Mouse (Mus musculus) testis, adult 2 months (tissue): ENCODE results near the gene Dot1l.

Experiments
- CTCF ChIP-seq: fragments of 200-500 bp; IDR thresholded peaks from 2 replicates; pipeline ENCODE4 v1.5.1; 2012; ENCODE audit warnings: low read depth, mild to moderate bottlenecking, inconsistent platforms, low read length, moderate library complexity; ENCODE audit not compliant: control insufficient read depth, insufficient read depth, insufficient replicate concordance
- POLR2A ChIP-seq: fragments of 200-500 bp; IDR thresholded peaks from 2 replicates; pipeline ENCODE4 v1.6.1; 2012; ENCODE audit warnings: low read depth, mild to moderate bottlenecking, inconsistent platforms, low read length, moderate library complexity; ENCODE audit not compliant: control insufficient read depth

DNA sequence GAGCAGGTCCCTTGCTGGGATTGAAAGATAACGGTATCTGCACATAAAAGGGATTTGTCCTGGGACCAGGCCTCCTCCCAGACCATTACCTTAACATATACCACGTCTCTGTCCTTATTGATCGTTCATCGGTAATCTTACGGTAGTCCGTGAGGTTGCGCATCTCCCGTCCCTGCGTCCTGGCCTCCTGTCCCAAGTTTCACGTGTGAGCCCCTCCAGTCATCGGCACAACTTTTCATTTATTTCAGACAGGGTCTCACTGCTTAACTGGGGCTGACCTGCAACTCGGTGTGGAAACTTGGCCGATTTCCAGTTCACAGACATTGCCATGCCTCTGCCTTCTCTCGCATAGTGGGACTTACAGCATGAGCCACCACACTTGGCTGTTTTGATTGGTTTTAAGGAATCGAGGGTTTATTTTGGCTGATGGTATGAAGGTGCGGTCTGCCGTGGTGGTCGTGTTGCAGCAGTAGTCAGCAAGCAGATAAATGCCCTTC, 44.1 kb downstream of the Dot1l start:
- TF ChIP-seq CTCF (no peak), POLR2A (no peak)
